Mouse (Mus musculus): Measurements from ENCODE around the gene Trpm1. TPM values are rescaled to one million over a fixed set of nuclear protein-coding genes. Genes with fewer than 3 reads are reported as not detected.

Trpm1 gene
- polyA plus RNA-seq, 1 experiment from 2014 or later = not detected

DNA sequence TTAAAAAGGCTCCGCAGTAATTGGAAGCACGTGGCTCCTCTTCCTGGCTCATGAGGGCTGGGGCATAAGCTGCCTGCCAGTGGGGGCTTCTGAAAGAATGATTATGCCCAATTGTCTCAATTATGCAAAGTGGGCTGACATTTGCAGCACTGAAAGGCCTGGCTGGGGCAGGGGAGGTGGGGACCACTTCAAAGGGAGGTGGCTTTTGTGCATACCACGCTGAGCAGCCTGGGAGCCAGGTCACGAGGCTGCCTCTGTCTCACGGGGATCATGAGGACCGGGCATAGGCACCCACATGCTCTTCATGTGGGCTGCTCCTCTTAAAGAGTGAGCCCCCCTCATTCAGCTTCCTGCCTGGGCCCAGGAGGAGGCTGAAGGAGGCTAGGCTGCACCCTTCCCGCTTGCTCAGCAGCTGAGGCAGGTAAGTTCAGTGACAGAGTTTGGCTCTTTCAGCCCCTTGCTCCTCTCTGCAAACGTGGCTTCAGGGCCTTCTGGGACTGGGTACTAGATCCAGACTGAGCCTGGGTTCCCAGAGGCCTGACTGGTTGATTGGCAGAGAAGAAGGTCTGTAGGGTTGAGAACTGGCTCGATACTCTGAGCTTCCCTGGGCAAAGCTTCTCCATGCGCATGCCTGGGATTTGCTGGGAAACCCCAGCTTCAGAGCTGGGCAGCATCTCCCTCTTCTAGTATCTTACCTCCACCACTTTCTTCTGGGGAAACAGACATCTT lies 31.7 kb downstream of the Trpm1 start:
- H3K4me2 ChIP-seq (replicated peaks; ENCODE audit: low read depth, low read length) = no peak overlapping the region
- no peaks in the 10 kb centered on the region for H3K36me3 ChIP-seq (ENCODE audit: insufficient read depth, low read length)
- DNase-seq (ENCODE audit: low spot score) (no peak), ATAC-seq (no peak)
- WGBS = 51% methylated on average over 10 of the region's 10 CpGs
- no peaks in the 10 kb centered on the region for H3K27me3 ChIP-seq (replicated peaks; ENCODE audit: insufficient read depth, low read length)
- H3K27ac ChIP-seq (ENCODE audit: low read length) = no peak overlapping the region
- no peaks in the 10 kb centered on the region for H3K9me3 ChIP-seq (ENCODE audit: low read length)
- no peak overlapping the region for H3K4me3 ChIP-seq (ENCODE audit: low read depth, low read length)
- no peaks in the 10 kb centered on the region for H3K4me1 ChIP-seq (ENCODE audit: insufficient read depth, low read depth, low read length)
- no peak overlapping the region for H3K9ac ChIP-seq (replicated peaks; ENCODE audit: low read depth)
- TF ChIP-seq CTCF (IDR thresholded peaks at IDR 0.05) (no peak), EP300 (IDR thresholded peaks at IDR 0.05) (no peak)

DNA sequence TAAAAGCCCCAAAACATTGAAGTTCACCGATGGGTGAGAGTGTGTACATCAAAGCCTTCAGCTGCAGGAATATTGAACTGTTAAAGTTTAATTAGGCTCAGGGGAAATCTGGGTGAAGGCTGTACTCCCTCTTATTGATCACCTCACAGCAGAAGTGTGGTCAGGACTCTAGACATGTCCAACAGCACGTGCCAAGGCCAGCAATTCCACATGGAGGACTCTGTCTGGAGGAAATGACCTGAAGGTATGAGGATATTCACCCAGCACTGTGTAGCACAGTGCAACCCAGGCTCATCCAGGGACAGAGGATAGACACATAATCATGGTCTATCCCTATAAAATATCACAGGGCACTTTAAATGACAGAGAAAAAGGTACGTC lies 32.3 kb downstream of the Trpm1 start:
- no peaks in the 10 kb centered on the region for H3K36me3 ChIP-seq (ENCODE audit: insufficient read depth, low read length)
- ATAC-seq = no peak
- no peak overlapping the region for H3K4me3 ChIP-seq (ENCODE audit: low read depth, low read length)
- DNase-seq (ENCODE audit: low spot score) = no peak
- no peaks in the 10 kb centered on the region for H3K4me1 ChIP-seq (ENCODE audit: insufficient read depth, low read depth, low read length)
- TF ChIP-seq CTCF (IDR thresholded peaks at IDR 0.05) (no peak), EP300 (IDR thresholded peaks at IDR 0.05) (no peak)
- 86% methylated on average over 3 of the region's 3 CpGs for WGBS
- H3K4me2 ChIP-seq (replicated peaks; ENCODE audit: low read depth, low read length) = no peak overlapping the region
- no peaks in the 10 kb centered on the region for H3K27me3 ChIP-seq (replicated peaks; ENCODE audit: insufficient read depth, low read length)
- H3K9me3 ChIP-seq (ENCODE audit: low read length) = no peaks in the 10 kb centered on the region
- no peak overlapping the region for H3K9ac ChIP-seq (replicated peaks; ENCODE audit: low read depth)
- H3K27ac ChIP-seq (ENCODE audit: low read length) = no peak overlapping the region

DNA sequence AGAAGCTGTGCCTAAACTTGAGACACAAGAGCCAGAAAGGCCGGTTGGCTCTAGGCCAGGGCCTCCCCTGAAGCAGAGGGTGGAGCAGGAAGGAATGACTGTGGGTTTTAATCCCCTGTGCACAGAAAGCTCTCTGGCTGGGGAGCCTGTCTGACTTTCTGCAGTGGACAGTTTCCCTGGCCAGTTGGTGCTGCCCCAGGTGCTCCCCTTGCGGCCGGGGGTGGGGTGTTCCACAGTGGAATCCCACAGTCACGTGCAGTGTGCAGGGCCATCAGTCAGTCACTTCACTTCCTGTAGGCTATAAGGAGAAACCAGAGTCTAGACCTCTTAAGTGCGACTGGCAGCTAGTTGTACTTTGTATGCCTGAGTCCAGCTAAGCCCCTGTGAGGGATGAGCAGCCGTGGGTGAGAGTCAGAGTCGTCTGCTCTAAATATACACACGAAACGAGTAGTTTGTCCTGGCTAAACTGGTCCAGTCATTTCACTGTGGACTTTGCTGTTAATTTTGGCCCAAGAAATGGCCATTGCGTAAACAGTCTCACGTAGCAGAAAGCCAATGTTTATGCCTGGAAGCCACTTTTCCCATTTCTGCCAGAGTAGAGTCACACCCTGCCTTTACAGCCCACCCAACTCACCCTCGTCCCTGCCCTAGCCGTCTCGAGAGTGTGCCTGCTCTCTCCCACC lies 38.8 kb downstream of the Trpm1 start:
- 15% methylated on average over 14 of the region's 14 CpGs for WGBS
- peaks cover 10% of the 10 kb centered on the region for H3K4me1 ChIP-seq (ENCODE audit: insufficient read depth, low read depth, low read length)
- ATAC-seq (peak; percentile 85), DNase-seq (ENCODE audit: low spot score) (peak; percentile 57)
- no peaks in the 10 kb centered on the region for H3K27me3 ChIP-seq (replicated peaks; ENCODE audit: insufficient read depth, low read length)
- H3K27ac ChIP-seq (ENCODE audit: low read length) = no peak overlapping the region
- no peak for TF ChIP-seq EP300 (IDR thresholded peaks at IDR 0.05)
- peak; percentile 52 for TF ChIP-seq CTCF (IDR thresholded peaks at IDR 0.05)
- H3K36me3 ChIP-seq (ENCODE audit: insufficient read depth, low read length) = no peaks in the 10 kb centered on the region
- no peaks in the 10 kb centered on the region for H3K9me3 ChIP-seq (ENCODE audit: low read length)
- H3K4me2 ChIP-seq (replicated peaks; ENCODE audit: low read depth, low read length) = 0 out of 2 replicates have a peak overlapping the region, but pooled peaks have one; percentile 14
- no peak overlapping the region for H3K4me3 ChIP-seq (ENCODE audit: low read depth, low read length)
- no peak overlapping the region for H3K9ac ChIP-seq (replicated peaks; ENCODE audit: low read depth)

DNA sequence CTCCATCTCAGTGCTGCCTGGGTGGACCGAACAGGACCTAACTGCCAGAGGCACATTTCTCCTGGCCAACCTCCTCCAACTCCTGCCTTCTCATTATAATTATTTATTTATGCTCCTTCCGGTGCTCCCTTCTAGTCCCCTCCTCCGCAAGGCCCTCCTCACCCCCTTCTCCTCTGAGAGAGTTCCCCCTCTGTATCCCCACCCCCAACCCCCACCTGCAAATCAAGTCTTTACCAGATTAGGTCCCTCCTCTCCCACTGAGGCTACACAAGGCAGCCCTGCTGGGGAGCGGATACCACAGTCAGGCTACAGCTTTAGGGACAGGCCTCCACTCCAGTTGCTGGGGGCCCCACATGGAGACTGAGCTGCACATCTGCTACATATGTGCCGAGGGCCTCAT lies 39.8 kb downstream of the Trpm1 start:
- H3K9me3 ChIP-seq (ENCODE audit: low read length) = no peaks in the 10 kb centered on the region
- ATAC-seq (no peak), DNase-seq (ENCODE audit: low spot score) (no peak)
- H3K36me3 ChIP-seq (ENCODE audit: insufficient read depth, low read length) = no peaks in the 10 kb centered on the region
- H3K9ac ChIP-seq (replicated peaks; ENCODE audit: low read depth) = no peak overlapping the region
- no peak overlapping the region for H3K27ac ChIP-seq (ENCODE audit: low read length)
- TF ChIP-seq CTCF (IDR thresholded peaks at IDR 0.05) = no peak
- no peak for TF ChIP-seq EP300 (IDR thresholded peaks at IDR 0.05)
- WGBS = 45% methylated on average over 5 of the region's 5 CpGs
- H3K4me3 ChIP-seq (ENCODE audit: low read depth, low read length) = no peak overlapping the region
- no peaks in the 10 kb centered on the region for H3K27me3 ChIP-seq (replicated peaks; ENCODE audit: insufficient read depth, low read length)
- H3K4me1 ChIP-seq (ENCODE audit: insufficient read depth, low read depth, low read length) = peaks cover 10% of the 10 kb centered on the region
- no peak overlapping the region for H3K4me2 ChIP-seq (replicated peaks; ENCODE audit: low read depth, low read length)

DNA sequence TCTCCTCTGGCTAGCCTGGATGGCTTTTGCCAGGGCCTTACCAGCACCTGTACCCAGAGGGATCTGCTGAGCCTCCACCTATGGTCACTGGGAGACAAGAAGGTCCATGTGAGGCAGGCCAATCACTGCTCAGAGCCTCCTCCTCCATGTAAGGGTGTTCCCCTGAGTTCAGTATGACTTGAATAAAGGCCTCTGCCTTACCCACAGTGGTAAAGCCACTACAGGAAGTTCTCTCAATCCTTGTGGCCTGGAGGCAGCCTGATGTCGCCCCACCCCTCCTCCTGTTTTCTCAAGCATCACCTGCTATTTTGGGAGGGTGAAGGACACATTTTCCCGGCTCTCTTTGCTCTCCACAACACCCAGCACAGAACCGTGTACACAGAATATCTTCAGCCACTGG lies 42.5 kb downstream of the Trpm1 start:
- no peak overlapping the region for H3K4me3 ChIP-seq (ENCODE audit: low read depth, low read length)
- no peaks in the 10 kb centered on the region for H3K9me3 ChIP-seq (ENCODE audit: low read length)
- WGBS = 61% methylated on average over 3 of the region's 3 CpGs
- TF ChIP-seq EP300 (IDR thresholded peaks at IDR 0.05) (no peak), CTCF (IDR thresholded peaks at IDR 0.05) (no peak)
- H3K4me1 ChIP-seq (ENCODE audit: insufficient read depth, low read depth, low read length) = peaks cover 10% of the 10 kb centered on the region
- H3K36me3 ChIP-seq (ENCODE audit: insufficient read depth, low read length) = no peaks in the 10 kb centered on the region
- no peak for DNase-seq (ENCODE audit: low spot score)
- H3K4me2 ChIP-seq (replicated peaks; ENCODE audit: low read depth, low read length) = no peak overlapping the region
- no peaks in the 10 kb centered on the region for H3K27me3 ChIP-seq (replicated peaks; ENCODE audit: insufficient read depth, low read length)
- ATAC-seq = no peak
- H3K27ac ChIP-seq (ENCODE audit: low read length) = no peak overlapping the region
- no peak overlapping the region for H3K9ac ChIP-seq (replicated peaks; ENCODE audit: low read depth)

DNA sequence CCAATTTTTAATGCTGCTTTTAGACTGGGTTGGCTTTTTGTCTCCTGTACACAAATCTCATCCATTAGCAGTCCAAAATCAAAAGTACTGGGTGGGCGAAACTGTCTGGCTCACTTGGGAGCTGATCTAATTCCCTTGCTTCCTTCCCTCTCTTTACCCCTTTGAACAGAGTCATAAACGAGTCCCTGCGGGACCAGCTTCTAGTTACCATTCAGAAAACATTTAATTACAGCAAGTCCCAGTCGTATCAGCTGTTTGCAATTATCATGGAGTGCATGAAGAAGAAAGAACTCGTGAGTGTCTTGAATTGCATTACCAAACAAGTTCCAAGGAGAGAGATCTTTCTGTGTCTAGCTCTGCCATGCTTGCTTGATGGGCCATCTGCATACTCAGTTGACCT lies 55.1 kb downstream of the Trpm1 start:
- no peaks in the 10 kb centered on the region for H3K27me3 ChIP-seq (replicated peaks; ENCODE audit: insufficient read depth, low read length)
- TF ChIP-seq EP300 (IDR thresholded peaks at IDR 0.05) (no peak), CTCF (IDR thresholded peaks at IDR 0.05) (no peak)
- WGBS = 73% methylated on average over 5 of the region's 5 CpGs
- H3K4me3 ChIP-seq (ENCODE audit: low read depth, low read length) = no peak overlapping the region
- ATAC-seq = no peak
- H3K36me3 ChIP-seq (ENCODE audit: insufficient read depth, low read length) = no peaks in the 10 kb centered on the region
- no peak overlapping the region for H3K9ac ChIP-seq (replicated peaks; ENCODE audit: low read depth)
- H3K9me3 ChIP-seq (ENCODE audit: low read length) = no peaks in the 10 kb centered on the region
- no peak overlapping the region for H3K27ac ChIP-seq (ENCODE audit: low read length)
- H3K4me1 ChIP-seq (ENCODE audit: insufficient read depth, low read depth, low read length) = no peaks in the 10 kb centered on the region
- no peak for DNase-seq (ENCODE audit: low spot score)
- H3K4me2 ChIP-seq (replicated peaks; ENCODE audit: low read depth, low read length) = no peak overlapping the region

All from lung, postnatal 0 days (tissue).